Mouse (Mus musculus) CH12.LX (cell line): Measurements from ENCODE around the gene Hoxb3. TPM values are rescaled to one million over a fixed set of nuclear protein-coding genes. Genes with fewer than 3 reads are reported as not detected.

Source experiments
- DNase-seq: peaks from one replicate; pipeline ENCODE4 v3.0.0-alpha.2; 2013; ENCODE audit errors: extremely low read depth
- H3K27ac ChIP-seq: 2 replicates; pipeline ENCODE4 v1.5.1; 2012; ENCODE audit warnings: low read depth, mild to moderate bottlenecking, control low read depth, moderate library complexity; ENCODE audit not compliant: insufficient read depth
- H3K27me3 ChIP-seq: replicated peaks from 2 replicates; pipeline ENCODE3; 2012; ENCODE audit warnings: inconsistent platforms
- H3K36me3 ChIP-seq, 2 experiments: replicated peaks in 1 of 2; 2 replicates each; pipeline versions ENCODE3 to v1.6.1; 2012; ENCODE audit warnings: inconsistent platforms in 1 of 2, low read length in 1 of 2, mild to moderate bottlenecking in 1 of 2, mixed read lengths in 1 of 2, moderate library complexity in 1 of 2; ENCODE audit not compliant: control insufficient read depth in 1 of 2, insufficient read depth in 1 of 2
- H3K4me1 ChIP-seq, 2 experiments: 2 replicates each; pipeline ENCODE4 v1.6.1; 2012; ENCODE audit warnings: inconsistent platforms in 1 of 2, moderate library complexity in 1 of 2; ENCODE audit not compliant: insufficient read depth in 2 of 2, control insufficient read depth in 1 of 2
- H3K4me2 ChIP-seq: 2 replicates; pipeline ENCODE4 v1.6.1; 2012; ENCODE audit warnings: low read depth, mild to moderate bottlenecking, control low read depth; ENCODE audit not compliant: poor library complexity, insufficient read depth, severe bottlenecking
- H3K4me3 ChIP-seq, 3 experiments: fragments of 150-350 bp in 1 of 3; sonication (generic) in 1 of 3; replicated peaks in 1 of 3; 2 replicates each; pipeline versions ENCODE3 to v1.5.1; 2011 to 2012; ENCODE audit warnings: low read depth in 2 of 3, low read length in 2 of 3, mild to moderate bottlenecking in 2 of 3, moderate library complexity in 2 of 3, control low read depth in 1 of 3, improper control_type of control experiment in 1 of 3, inconsistent platforms in 1 of 3, mixed read lengths in 1 of 3; ENCODE audit not compliant: poor library complexity in 1 of 3
- H3K79me2 ChIP-seq: replicated peaks from 2 replicates; pipeline ENCODE4 v1.6.1; 2012; ENCODE audit warnings: mild to moderate bottlenecking, moderate library complexity; ENCODE audit not compliant: control insufficient read depth, poor library complexity, insufficient read depth, severe bottlenecking; ENCODE audit errors: extremely low read depth
- H3K9ac ChIP-seq: 2 replicates; pipeline ENCODE4 v1.6.1; 2012; ENCODE audit warnings: low read depth, mild to moderate bottlenecking, control low read depth, moderate library complexity; ENCODE audit not compliant: insufficient read depth
- H3K9me3 ChIP-seq: replicated peaks from 2 replicates; pipeline ENCODE3; 2012; ENCODE audit warnings: low read length, inconsistent platforms, mixed read lengths
- CHD2 ChIP-seq: IDR thresholded peaks from 2 replicates; pipeline ENCODE4 v1.6.1; 2011; ENCODE audit warnings: low read length, improper control_type of control experiment
- CTCF ChIP-seq, 2 experiments: IDR thresholded peaks in 1 of 2; conservative IDR thresholded peaks in 1 of 2; 2 replicates each; pipeline ENCODE4 v1.5.1; 2011 to 2012; ENCODE audit warnings: low read depth in 2 of 2, low read length in 2 of 2, improper control_type of control experiment in 1 of 2, inconsistent platforms in 1 of 2, mild to moderate bottlenecking in 1 of 2, moderate library complexity in 1 of 2
- ETS1 ChIP-seq: conservative IDR thresholded peaks from 2 replicates; pipeline ENCODE4 v1.6.1; 2012; ENCODE audit warnings: low read depth, mild to moderate bottlenecking, inconsistent platforms, low read length, improper control_type of control experiment, moderate library complexity
- GABPA ChIP-seq: IDR thresholded peaks from 2 replicates; pipeline ENCODE4 v1.6.1; 2012; ENCODE audit warnings: low read depth, low read length, improper control_type of control experiment, inconsistent platforms; ENCODE audit not compliant: insufficient replicate concordance
- HCFC1 ChIP-seq: IDR thresholded peaks from 2 replicates; pipeline ENCODE4 v1.6.1; 2012; ENCODE audit warnings: low read depth, mild to moderate bottlenecking, inconsistent platforms, low read length, improper control_type of control experiment
- JUN ChIP-seq: IDR thresholded peaks from 2 replicates; pipeline ENCODE4 v1.6.1; 2011; ENCODE audit warnings: low read depth, mild to moderate bottlenecking, low read length, improper control_type of control experiment, moderate library complexity; ENCODE audit not compliant: insufficient read depth
- MAZ ChIP-seq: IDR thresholded peaks from 2 replicates; pipeline ENCODE4 v1.6.1; 2012; ENCODE audit warnings: low read depth, mild to moderate bottlenecking, inconsistent platforms, low read length, improper control_type of control experiment, moderate library complexity
- MEF2A ChIP-seq: IDR thresholded peaks from 2 replicates; pipeline ENCODE4 v1.6.1; 2014; ENCODE audit warnings: low read depth, mild to moderate bottlenecking, inconsistent platforms, low read length, improper control_type of control experiment, borderline replicate concordance
- MXI1 ChIP-seq: IDR thresholded peaks from 2 replicates; pipeline ENCODE4 v1.6.1; 2011; ENCODE audit warnings: mild to moderate bottlenecking, low read depth, low read length, improper control_type of control experiment
- MYC ChIP-seq: IDR thresholded peaks from 2 replicates; pipeline ENCODE4 v1.6.1; 2011; ENCODE audit warnings: low read depth, mild to moderate bottlenecking, improper control_type of control experiment, low read length
- NRF1 ChIP-seq: IDR thresholded peaks from 2 replicates; pipeline ENCODE4 v1.6.1; 2014; ENCODE audit warnings: low read depth, mild to moderate bottlenecking, inconsistent platforms, low read length, improper control_type of control experiment, moderate library complexity
- POLR2A ChIP-seq: IDR thresholded peaks from 2 replicates; pipeline ENCODE4 v1.6.1; 2011; ENCODE audit warnings: low read depth, mild to moderate bottlenecking, improper control_type of control experiment, low read length
- POLR2AphosphoS2 ChIP-seq: IDR thresholded peaks from 2 replicates; pipeline ENCODE4 v1.6.1; 2011; ENCODE audit warnings: low read depth, low read length, improper control_type of control experiment
- RAD21 ChIP-seq: IDR thresholded peaks from 2 replicates; pipeline ENCODE4 v1.6.1; 2011; ENCODE audit warnings: low read depth, mild to moderate bottlenecking, low read length, improper control_type of control experiment, moderate library complexity
- SMC3 ChIP-seq: IDR thresholded peaks from 2 replicates; pipeline ENCODE4 v1.6.1; 2011; ENCODE audit warnings: low read depth, low read length, improper control_type of control experiment
- TBP ChIP-seq: conservative IDR thresholded peaks from 2 replicates; pipeline ENCODE4 v1.6.1; 2011; ENCODE audit warnings: low read depth, low read length, improper control_type of control experiment
- UBTF ChIP-seq: IDR thresholded peaks from 2 replicates; pipeline ENCODE4 v1.6.1; 2012; ENCODE audit warnings: low read depth, mild to moderate bottlenecking, inconsistent platforms, low read length, improper control_type of control experiment, moderate library complexity
- USF2 ChIP-seq: conservative IDR thresholded peaks from 2 replicates; pipeline ENCODE4 v1.6.1; 2011; ENCODE audit warnings: low read depth, low read length, improper control_type of control experiment
- ZC3H11A ChIP-seq: IDR thresholded peaks from 2 replicates; pipeline ENCODE4 v1.6.1; 2012; ENCODE audit warnings: low read depth, mild to moderate bottlenecking, inconsistent platforms, low read length, improper control_type of control experiment
- ZKSCAN1 ChIP-seq: IDR thresholded peaks from 2 replicates; pipeline ENCODE4 v1.6.1; 2012; ENCODE audit warnings: low read depth, inconsistent platforms, low read length, improper control_type of control experiment, borderline replicate concordance
- ZNF384 ChIP-seq: IDR thresholded peaks from 2 replicates; pipeline ENCODE4 v1.6.1; 2012; ENCODE audit warnings: low read depth, low read length, improper control_type of control experiment, inconsistent platforms
- dilution Hi-C: fragments of 300-500 bp; cut with MboI; formaldehyde crosslinking; loops from 2 replicates; pipeline ENCODE4 v1.14.3; 2020; ENCODE audit warnings: low sequenced_read_pairs; ENCODE audit not compliant: extremely low pct_unique_long_range_greater_than_20kb, extremely low pct_ligation_motif_present
- in situ Hi-C: fragments of 300-500 bp; cut with MboI; formaldehyde crosslinking; loops from 3 replicates; pipeline ENCODE4 v1.14.3; 2019; ENCODE audit warnings: low sequenced_read_pairs, low pct_ligation_motif_present, low pct_unique_long_range_greater_than_20kb, mixed read lengths
- polyA plus RNA-seq: library from polyadenylated mRNA; unstranded; fragments of >175 nt; gene quantifications from 2 replicates; pipeline ENCODE4 v1.2.1, GENCODE M21; 2012; ENCODE audit warnings: low read depth; ENCODE audit not compliant: insufficient read length
- total RNA-seq, 2 experiments: library from RNA; depleted of rRNA; stranded (reverse); fragments of 300-350 nt in 1 of 2; fragments of >200 nt in 1 of 2; gene quantifications; 2 replicates each; pipeline ENCODE4 v1.2.3; 2012 to 2014

The Hoxb3 gene
- total and polyA plus RNA-seq, 3 experiments: 0.07 to 0.29 (median 0.21) TPM

DNA sequence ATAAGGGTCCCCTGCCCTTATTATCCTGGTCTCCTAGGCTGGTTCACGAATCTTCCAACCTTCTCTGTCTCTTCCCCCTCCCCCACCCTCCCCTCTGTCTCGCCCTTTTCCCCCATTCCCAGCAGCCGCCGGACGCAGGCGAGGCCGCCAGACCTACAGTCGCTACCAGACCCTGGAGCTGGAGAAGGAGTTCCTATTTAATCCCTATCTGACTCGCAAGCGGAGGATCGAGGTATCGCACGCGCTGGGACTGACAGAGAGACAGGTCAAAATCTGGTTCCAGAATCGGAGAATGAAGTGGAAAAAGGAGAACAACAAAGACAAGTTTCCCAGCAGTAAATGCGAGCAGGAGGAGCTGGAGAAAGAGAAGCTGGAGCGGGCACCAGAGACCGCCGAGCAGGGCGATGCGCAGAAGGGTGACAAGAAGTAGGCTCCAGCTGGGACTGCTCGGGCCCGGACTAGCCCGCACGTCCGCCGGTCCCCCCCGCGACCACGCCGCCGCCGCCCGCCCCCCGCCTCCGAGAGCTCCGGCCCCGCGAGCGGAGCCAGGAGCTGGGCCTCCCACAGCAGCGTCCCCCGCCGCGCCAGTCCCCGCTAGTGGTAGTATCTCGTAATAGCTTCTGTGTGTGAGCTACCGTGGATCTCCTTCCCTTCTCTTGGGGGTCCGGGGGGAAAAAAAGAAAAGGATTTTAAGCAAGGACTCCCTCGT lies 38.9 kb upstream of the Hoxb3 start:
- Histone ChIP-seq H3K27me3 (peaks cover 96% of the 10 kb centered on the region), H3K4me3 (peak overlapping the region; percentile 16 to 50 (median 18)), H3K9ac (peak overlapping the region; percentile 30), H3K27ac (no peak overlapping the region), H3K36me3 (no peaks in the 10 kb centered on the region), H3K4me2 (peak overlapping the region; percentile 91), H3K9me3 (peaks cover 16% of the 10 kb centered on the region), H3K79me2 (no peaks in the 10 kb centered on the region), H3K4me1 (peaks cover 3 to 8% of the 10 kb centered on the region in 2 experiments; a peak in 3 of 4 replicates)
- DNase-seq: no peak
- no peak for TF ChIP-seq USF2
- TF ChIP-seq ZNF384: no peak
- peak in 1 of 2 experiments; percentile 36; a peak in 2 of 4 replicates for TF ChIP-seq CTCF (conservative IDR thresholded peaks at IDR 0.05 in 1 of 2, IDR thresholded peaks at IDR 0.05 in 1 of 2; ENCODE audit: low read depth in 2 of 2, low read length in 2 of 2)
- TF ChIP-seq CHD2: no peak
- TF ChIP-seq JUN: no peak
- no peak for TF ChIP-seq POLR2A
- TF ChIP-seq MAZ: 0 out of 2 replicates have a peak, but pooled peaks have one; percentile 1
- TF ChIP-seq SMC3: 0 out of 2 replicates have a peak, but pooled peaks have one; percentile 8
- TF ChIP-seq HCFC1: no peak
- peak; percentile 44; the same call in 1 of the 2 replicates for TF ChIP-seq MXI1
- TF ChIP-seq RAD21: no peak
- no peak for TF ChIP-seq MEF2A
- TF ChIP-seq UBTF: peak; percentile 95
- no peak for TF ChIP-seq TBP
- no peak for TF ChIP-seq ZC3H11A
- no peak for TF ChIP-seq MYC
- no peak for TF ChIP-seq ZKSCAN1
- TF ChIP-seq GABPA: no peak
- TF ChIP-seq POLR2AphosphoS2: no peak
- TF ChIP-seq NRF1: no peak
- TF ChIP-seq ETS1: no peak
- dilution Hi-C loops: no loop called here
- in situ Hi-C loops: no loop called here
